Mouse (Mus musculus) CH12.LX (cell line): Measurements from ENCODE around the gene Rpn2.

Experiments
- CHD1 ChIP-seq: IDR thresholded peaks from 2 replicates; pipeline ENCODE4 v1.6.1; 2012; ENCODE audit warnings: low read depth, low read length, improper control_type of control experiment, inconsistent platforms
- CTCF ChIP-seq, 2 experiments: IDR thresholded peaks in 1 of 2; conservative IDR thresholded peaks in 1 of 2; 2 replicates each; pipeline ENCODE4 v1.5.1; 2011 to 2012; ENCODE audit warnings: low read depth in 2 of 2, low read length in 2 of 2, improper control_type of control experiment in 1 of 2, inconsistent platforms in 1 of 2, mild to moderate bottlenecking in 1 of 2, moderate library complexity in 1 of 2
- POLR2A ChIP-seq: IDR thresholded peaks from 2 replicates; pipeline ENCODE4 v1.6.1; 2011; ENCODE audit warnings: low read depth, mild to moderate bottlenecking, improper control_type of control experiment, low read length
- ZKSCAN1 ChIP-seq: IDR thresholded peaks from 2 replicates; pipeline ENCODE4 v1.6.1; 2012; ENCODE audit warnings: low read depth, inconsistent platforms, low read length, improper control_type of control experiment, borderline replicate concordance

DNA sequence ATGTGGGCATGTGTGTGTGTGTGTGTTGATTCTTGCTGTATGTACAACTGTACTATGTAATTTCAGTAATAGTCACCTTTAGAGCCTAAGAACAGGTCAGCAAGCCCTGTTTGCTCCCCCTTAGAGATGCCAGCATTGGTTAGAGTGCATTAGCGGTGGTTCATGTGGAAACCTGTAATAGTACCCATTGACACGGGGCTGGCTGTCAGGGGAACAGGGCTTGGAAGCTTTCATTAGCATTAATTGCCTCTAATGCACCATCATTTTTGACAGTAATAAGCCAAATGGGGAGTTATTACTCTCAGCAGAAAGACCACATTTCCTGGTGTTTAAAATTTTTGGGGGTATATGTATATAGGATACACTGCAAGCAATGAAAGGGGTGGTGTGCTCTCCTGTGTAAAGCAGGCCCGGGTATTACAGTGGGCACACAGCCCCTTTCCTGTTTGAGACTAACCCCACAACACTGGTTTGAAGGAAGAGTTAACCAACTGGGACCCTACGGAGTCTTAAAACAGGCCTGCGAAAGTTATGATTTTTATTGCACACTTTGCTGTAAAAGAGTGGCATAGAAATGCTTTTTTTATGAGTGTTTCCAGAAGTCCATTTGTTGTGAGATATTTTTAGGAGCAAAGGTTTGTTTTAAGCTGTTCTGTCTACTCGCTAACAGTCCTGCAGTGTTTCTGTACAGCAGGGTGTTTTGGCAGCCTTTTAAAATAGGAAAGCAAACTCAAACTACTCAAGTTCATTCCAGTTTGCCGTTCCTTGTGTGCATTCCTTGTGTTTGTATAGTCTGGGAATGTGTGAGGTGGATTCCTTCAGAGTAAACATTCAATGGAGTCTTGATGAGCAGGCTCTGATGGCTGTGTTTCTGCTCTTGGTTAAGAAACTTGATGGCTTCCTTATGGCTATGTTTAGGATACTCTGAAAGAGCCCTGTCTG is 27.5 kb downstream of the Rpn2 start:
- TF ChIP-seq CHD1 (no peak), ZKSCAN1 (no peak), POLR2A (no peak), CTCF (conservative IDR thresholded peaks at IDR 0.05 in 1 of 2, IDR thresholded peaks at IDR 0.05 in 1 of 2; ENCODE audit: low read depth in 2 of 2, low read length in 2 of 2) (no peak)
